Mouse (Mus musculus) forebrain, embryonic 15.5 days (tissue): Measurements from ENCODE around the gene Kcnq2. TPM values are rescaled to one million over a fixed set of nuclear protein-coding genes. Genes with fewer than 3 reads are reported as not detected.

Source experiments
- ATAC-seq: fragments of 200-750 bp; cut with Nextera tagmentation; replicated peaks from 2 replicates; pipeline ENCODE4 v1.8.0; 2017; ENCODE audit warnings: mild to moderate bottlenecking, moderate TSS enrichment, moderate library complexity
- H3K27ac ChIP-seq: fragments of 300-500 bp; sonication (generic); replicated peaks from 2 replicates; pipeline ENCODE4 v1.5.1; 2015; ENCODE audit warnings: mild to moderate bottlenecking, inconsistent platforms
- H3K27me3 ChIP-seq: fragments of 300-500 bp; sonication (generic); 2 replicates; pipeline ENCODE4 v1.6.1; 2015; ENCODE audit warnings: inconsistent platforms
- H3K36me3 ChIP-seq: fragments of 300-500 bp; sonication (generic); 2 replicates; pipeline ENCODE4 v1.6.1; 2015; ENCODE audit warnings: mild to moderate bottlenecking, inconsistent platforms
- H3K4me1 ChIP-seq: fragments of 300-500 bp; sonication (generic); 2 replicates; pipeline ENCODE4 v1.6.1; 2015; ENCODE audit warnings: inconsistent platforms
- H3K4me2 ChIP-seq: fragments of 300-500 bp; sonication (generic); replicated peaks from 2 replicates; pipeline ENCODE4 v1.6.1; 2015; ENCODE audit warnings: mild to moderate bottlenecking, inconsistent platforms
- H3K4me3 ChIP-seq: fragments of 300-500 bp; sonication (generic); 2 replicates; pipeline ENCODE4 v1.5.1; 2015; ENCODE audit warnings: mild to moderate bottlenecking, inconsistent platforms
- H3K9ac ChIP-seq: fragments of 300-500 bp; sonication (generic); replicated peaks from 2 replicates; pipeline ENCODE4 v1.6.1; 2015; ENCODE audit warnings: mild to moderate bottlenecking, inconsistent platforms
- H3K9me3 ChIP-seq: fragments of 300-500 bp; sonication (generic); 2 replicates; pipeline ENCODE4 v1.6.1; 2016; ENCODE audit warnings: inconsistent platforms
- WGBS: fragments of 180-500 bp; shearing (Covaris S2); methylation state at CpG from one replicate; pipeline ENCODE4 v1.1.7; 2015; ENCODE audit warnings: mixed read lengths; 5-methylcytosine and 5-hydroxymethylcytosine counted together
- polyA plus RNA-seq: library from polyadenylated mRNA; unstranded; fragments of >200 nt; fragmentation: Nextera tagmentation; extraction: Ambion mirVana; gene quantifications from 2 replicates; pipeline ENCODE4 v1.2.1, GENCODE M21; 2015

The Kcnq2 gene
- polyA plus RNA-seq, 1 experiment from 2014 or later = 46.7 TPM

GRCm38 (mm10) chr2:181156248-181157121 is 21.4 kb upstream of the Kcnq2 start, which contains the start of gene Eef1a2:
TSS of gene Eef1a2 (minus strand) at chr2:181157014.
- no peaks in the 10 kb centered on the region for H3K36me3 ChIP-seq
- no peaks in the 10 kb centered on the region for H3K9me3 ChIP-seq
- ATAC-seq = peak; percentile 71
- 3% methylated on average over 55 of the region's 55 CpGs for WGBS
- H3K27me3 ChIP-seq = no peaks in the 10 kb centered on the region
- peak within 1 kb of the TSS; percentile 79 for H3K9ac ChIP-seq
- H3K4me2 ChIP-seq = peak within 1 kb of the TSS; percentile 70
- H3K4me1 ChIP-seq = peaks cover 58% of the 10 kb centered on the region
- H3K4me3 ChIP-seq = peak within 1 kb of the TSS; percentile 61
- peak within 1 kb of the TSS; percentile 84 for H3K27ac ChIP-seq

DNA sequence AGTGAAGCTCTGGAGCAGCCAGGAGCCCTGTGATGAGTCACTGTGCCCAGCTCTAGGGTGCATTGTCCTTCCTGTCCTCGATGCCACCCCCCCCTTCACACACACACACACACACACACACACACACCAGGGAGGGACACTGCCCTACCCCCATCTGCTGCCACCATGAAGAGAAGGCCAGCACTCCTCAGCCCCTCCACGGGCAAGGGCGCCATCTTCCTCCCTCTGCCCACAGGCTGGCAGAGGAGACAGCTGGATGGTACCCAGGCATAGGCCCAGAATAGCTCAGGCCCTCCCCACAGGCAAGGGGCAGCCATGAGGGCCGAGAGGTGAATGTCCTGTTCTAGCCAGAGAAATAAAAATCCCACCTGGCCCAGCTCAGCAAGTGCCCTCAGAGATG is 20.7 kb upstream of the Kcnq2 start:
- Histone ChIP-seq H3K4me3 (peak overlapping the region; percentile 61), H3K27ac (no peak overlapping the region), H3K36me3 (no peaks in the 10 kb centered on the region), H3K27me3 (no peaks in the 10 kb centered on the region), H3K4me1 (peaks cover 58% of the 10 kb centered on the region), H3K4me2 (peak overlapping the region; percentile 70), H3K9ac (peak overlapping the region; percentile 79), H3K9me3 (no peaks in the 10 kb centered on the region)
- ATAC-seq = peak; percentile 4; the same call in 1 of the 2 replicates
- WGBS = 61% methylated on average over 4 of the region's 4 CpGs

DNA sequence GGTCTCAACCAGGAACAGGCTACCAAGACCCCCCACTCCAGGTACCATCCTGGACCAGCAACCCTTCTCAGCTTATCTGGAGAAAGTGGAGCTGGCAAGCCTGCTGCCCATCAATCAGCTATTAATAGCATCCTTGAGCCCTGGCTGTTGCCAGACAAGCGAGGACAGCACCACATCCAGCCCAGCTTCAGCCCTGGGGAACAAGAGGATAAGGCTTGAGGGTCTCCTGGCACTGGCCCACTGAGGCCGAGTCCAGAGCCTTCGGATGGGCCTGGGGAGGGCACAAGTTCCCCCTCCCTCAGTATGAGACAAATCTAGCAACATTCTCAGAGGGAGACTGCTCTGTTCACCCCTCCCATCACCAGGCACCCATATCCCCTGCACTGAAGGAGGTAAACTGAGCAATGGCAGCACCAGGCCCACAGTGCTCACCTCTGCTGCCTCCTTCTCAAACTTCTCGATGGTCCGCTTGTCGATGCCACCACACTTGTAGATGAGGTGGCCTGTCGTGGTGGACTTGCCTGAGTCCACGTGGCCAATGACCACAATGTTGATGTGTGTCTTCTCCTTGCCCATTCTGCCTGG is 19.8 kb upstream of the Kcnq2 start:
- peaks cover 52% of the 10 kb centered on the region for H3K4me1 ChIP-seq
- no peak overlapping the region for H3K4me3 ChIP-seq
- no peak for ATAC-seq
- no peaks in the 10 kb centered on the region for H3K9me3 ChIP-seq
- peak overlapping the region; percentile 70 for H3K4me2 ChIP-seq
- no peak overlapping the region for H3K27ac ChIP-seq
- WGBS = 85% methylated on average over 8 of the region's 8 CpGs
- no peaks in the 10 kb centered on the region for H3K36me3 ChIP-seq
- H3K27me3 ChIP-seq = no peaks in the 10 kb centered on the region
- H3K9ac ChIP-seq = no peak overlapping the region

DNA sequence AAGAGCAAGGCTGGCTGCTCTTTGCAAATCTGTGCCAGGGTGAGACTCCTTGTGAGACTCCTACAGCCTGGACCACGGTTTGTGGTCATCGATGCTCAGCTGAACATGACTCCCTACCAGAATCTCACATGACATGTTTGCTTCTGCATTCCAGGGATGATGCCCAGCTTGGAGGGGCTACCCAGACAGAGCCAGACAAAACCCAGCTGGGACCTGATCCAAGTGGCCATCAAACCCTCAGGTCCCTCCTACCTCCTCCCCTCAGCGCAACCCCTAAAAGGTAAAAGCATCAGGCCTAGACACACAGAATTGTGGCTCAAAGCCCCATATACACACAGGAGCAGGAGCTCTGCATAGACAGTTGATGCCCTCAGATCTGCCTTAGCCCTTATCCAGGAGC is 19.3 kb upstream of the Kcnq2 start:
- Histone ChIP-seq H3K4me1 (peaks cover 47% of the 10 kb centered on the region), H3K9me3 (no peaks in the 10 kb centered on the region), H3K27ac (no peak overlapping the region), H3K36me3 (no peaks in the 10 kb centered on the region), H3K4me3 (no peak overlapping the region), H3K27me3 (no peaks in the 10 kb centered on the region), H3K9ac (no peak overlapping the region), H3K4me2 (no peak overlapping the region)
- WGBS = 92% methylated on average over 3 of the region's 3 CpGs
- ATAC-seq = no peak

GRCm38 (mm10) chr2:181153837-181154236 is 18.7 kb upstream of the Kcnq2 start:
- H3K9me3 ChIP-seq = no peaks in the 10 kb centered on the region

DNA sequence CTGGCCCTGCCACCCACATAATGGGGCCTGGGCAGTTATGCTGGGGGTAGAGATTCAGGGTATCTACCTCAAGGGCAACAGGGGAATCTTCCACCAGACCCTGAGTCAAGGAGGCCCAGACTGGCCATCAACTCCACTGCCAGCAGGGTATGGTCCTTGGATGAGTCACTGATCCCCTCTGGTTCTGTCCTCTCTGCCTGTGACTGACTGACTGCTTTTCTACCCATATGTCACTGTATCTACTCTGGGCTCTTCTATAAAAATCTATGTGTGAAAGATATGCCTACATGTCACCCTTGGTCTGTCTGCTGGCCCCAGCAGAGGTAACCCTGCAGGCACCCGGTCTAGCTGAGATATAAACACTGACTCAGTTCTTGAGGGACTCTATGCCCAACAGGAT is 18.0 kb upstream of the Kcnq2 start:
- H3K4me2 ChIP-seq = no peak overlapping the region
- H3K9me3 ChIP-seq = no peaks in the 10 kb centered on the region
- H3K36me3 ChIP-seq = no peaks in the 10 kb centered on the region
- 88% methylated on average over 1 of the region's 1 CpGs for WGBS
- no peak overlapping the region for H3K9ac ChIP-seq
- H3K4me1 ChIP-seq = peaks cover 41% of the 10 kb centered on the region
- H3K27me3 ChIP-seq = no peaks in the 10 kb centered on the region
- ATAC-seq = no peak
- H3K4me3 ChIP-seq = no peak overlapping the region
- no peak overlapping the region for H3K27ac ChIP-seq

More at GRCm38 (mm10) chr2:181153837-181154236, 18.7 kb upstream of the Kcnq2 start:
- Histone ChIP-seq H3K4me2 (no peak overlapping the region), H3K27ac (no peak overlapping the region), H3K4me1 (peaks cover 41% of the 10 kb centered on the region), H3K9ac (no peak overlapping the region), H3K27me3 (no peaks in the 10 kb centered on the region), H3K4me3 (no peak overlapping the region), H3K36me3 (no peaks in the 10 kb centered on the region)
- WGBS = 0% methylated on average over 1 of the region's 1 CpGs
- ATAC-seq = no peak

GRCm38 (mm10) chr2:181152701-181153100 is 17.6 kb upstream of the Kcnq2 start:
- Histone ChIP-seq H3K4me1 (peaks cover 42% of the 10 kb centered on the region), H3K9me3 (no peaks in the 10 kb centered on the region), H3K27me3 (no peaks in the 10 kb centered on the region), H3K36me3 (no peaks in the 10 kb centered on the region), H3K9ac (no peak overlapping the region), H3K27ac (no peak overlapping the region), H3K4me2 (no peak overlapping the region), H3K4me3 (no peak overlapping the region)
- 96% methylated on average over 17 of the region's 17 CpGs for WGBS
- no peak for ATAC-seq

DNA sequence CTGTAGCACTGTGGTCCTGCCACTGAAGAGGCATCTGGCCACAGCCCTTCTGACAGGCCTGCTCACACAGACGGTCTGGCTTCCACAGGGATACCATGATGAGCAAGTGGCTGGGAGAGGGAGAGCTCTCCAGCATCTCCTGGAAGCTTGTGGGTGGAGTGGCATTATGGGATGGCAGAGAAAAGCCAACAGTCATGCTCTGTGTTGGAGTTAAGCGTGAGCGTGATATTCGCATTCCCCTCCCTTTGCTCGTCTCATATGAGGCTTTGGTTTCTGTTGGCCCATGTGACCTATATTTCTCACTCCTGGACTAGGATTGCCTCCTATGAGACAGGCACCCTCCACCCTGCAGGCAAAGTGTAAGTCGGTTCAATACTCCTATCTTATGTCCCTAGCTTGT is 15.2 kb upstream of the Kcnq2 start:
- H3K4me1 ChIP-seq = peaks cover 19% of the 10 kb centered on the region
- no peak overlapping the region for H3K9ac ChIP-seq
- no peaks in the 10 kb centered on the region for H3K9me3 ChIP-seq
- H3K36me3 ChIP-seq = no peaks in the 10 kb centered on the region
- H3K27ac ChIP-seq = no peak overlapping the region
- H3K4me3 ChIP-seq = no peak overlapping the region
- WGBS = 81% methylated on average over 6 of the region's 6 CpGs
- H3K27me3 ChIP-seq = no peaks in the 10 kb centered on the region
- ATAC-seq = no peak
- no peak overlapping the region for H3K4me2 ChIP-seq

GRCm38 (mm10) chr2:181148318-181148955 is 13.3 kb upstream of the Kcnq2 start:
- WGBS = 12% methylated on average over 31 of the region's 31 CpGs
- Histone ChIP-seq H3K4me1 (peaks cover 8% of the 10 kb centered on the region), H3K9ac (peak overlapping the region; percentile 50; the same call in 1 of the 2 replicates), H3K4me3 (peak overlapping the region; percentile 50), H3K27me3 (no peaks in the 10 kb centered on the region), H3K27ac (no peak overlapping the region), H3K9me3 (no peaks in the 10 kb centered on the region), H3K36me3 (no peaks in the 10 kb centered on the region), H3K4me2 (peak overlapping the region; percentile 86)
- ATAC-seq = no peak

- Histone ChIP-seq H3K27ac (no peak overlapping the region), H3K4me2 (peak overlapping the region; percentile 86), H3K4me3 (peak overlapping the region; percentile 50), H3K4me1 (peaks cover 8% of the 10 kb centered on the region), H3K9me3 (no peaks in the 10 kb centered on the region), H3K9ac (peak overlapping the region; percentile 50), H3K27me3 (no peaks in the 10 kb centered on the region), H3K36me3 (no peaks in the 10 kb centered on the region)
- ATAC-seq = peak; percentile 44
- whole genome bisulfite sequencing = 1% methylated on average over 61 of the region's 61 CpGs
Measured at GRCm38 (mm10) chr2:181147546-181148317, 12.6 kb upstream of the Kcnq2 start.

- Histone ChIP-seq H3K4me2 (peak overlapping the region; percentile 86), H3K27ac (no peak overlapping the region), H3K4me3 (peak overlapping the region; percentile 50; the same call in 1 of the 2 replicates), H3K36me3 (no peaks in the 10 kb centered on the region), H3K27me3 (no peaks in the 10 kb centered on the region), H3K9ac (no peak overlapping the region), H3K4me1 (peaks cover 8% of the 10 kb centered on the region), H3K9me3 (no peaks in the 10 kb centered on the region)
- no peak for ATAC-seq
- 49% methylated on average over 4 of the region's 4 CpGs for WGBS
Measured at GRCm38 (mm10) chr2:181146976-181147545, 12.0 kb upstream of the Kcnq2 start.
